Mouse (Mus musculus) stomach, postnatal 0 days (tissue): ENCODE results near the gene Gm3448.

ENCODE experiments used
- CTCF ChIP-seq: IDR thresholded peaks from 2 replicates; pipeline ENCODE4 v1.5.1; 2016; ENCODE audit warnings: antibody characterized with exemption, low read depth, mild to moderate bottlenecking, moderate library complexity
- EP300 ChIP-seq: optimal IDR thresholded peaks from 2 replicates; pipeline ENCODE3; 2016; ENCODE audit warnings: antibody characterized with exemption

GRCm38 (mm10) chr17:14949161-14949827, 92.0 kb downstream of the Gm3448 start:
- TF ChIP-seq CTCF = no peak
- TF ChIP-seq EP300 = no peak
